Mouse (Mus musculus): ENCODE measurements around the gene Nwd1.
A peak's percentile ranks its signal among the peaks of the same experiment; 100 is the strongest.
"Not testable (repeated sequence)": the region's sequence is repeated elsewhere in the genome, so short reads cannot be mapped to it uniquely, and the experiment has no call there.

The Nwd1 gene

GRCm38 (mm10) chr8:72646060-72646767 lies at the start of gene Nwd1:
Gene Nwd1, plus strand, starts transcription at chr8:72646711.
- peak; percentile 48 to 80 for DNase-seq

DNA sequence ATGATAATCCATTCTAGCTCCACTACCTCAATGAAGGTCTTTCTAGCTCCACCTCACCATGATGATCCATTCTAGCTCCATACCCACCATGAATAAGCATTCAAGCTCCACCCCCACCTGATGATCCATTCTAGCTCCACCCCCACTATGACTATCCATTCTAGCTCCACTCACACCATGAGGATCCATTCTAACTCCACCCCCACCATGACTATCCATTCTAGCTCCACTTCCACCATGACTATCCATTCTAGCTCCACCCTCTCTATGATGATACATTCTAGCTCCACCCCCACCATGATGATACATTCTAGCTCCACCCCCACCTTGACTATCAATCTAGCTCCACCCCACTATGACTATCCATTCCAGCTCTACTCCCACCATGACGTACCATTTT lies 3.6 kb upstream of the Nwd1 start:
- DNase-seq: no peak

- peak in 1 of 2 experiments; percentile 46 for DNase-seq
Observed at GRCm38 (mm10) chr8:72644601-72645000, 1.9 kb upstream of the Nwd1 start.

DNA sequence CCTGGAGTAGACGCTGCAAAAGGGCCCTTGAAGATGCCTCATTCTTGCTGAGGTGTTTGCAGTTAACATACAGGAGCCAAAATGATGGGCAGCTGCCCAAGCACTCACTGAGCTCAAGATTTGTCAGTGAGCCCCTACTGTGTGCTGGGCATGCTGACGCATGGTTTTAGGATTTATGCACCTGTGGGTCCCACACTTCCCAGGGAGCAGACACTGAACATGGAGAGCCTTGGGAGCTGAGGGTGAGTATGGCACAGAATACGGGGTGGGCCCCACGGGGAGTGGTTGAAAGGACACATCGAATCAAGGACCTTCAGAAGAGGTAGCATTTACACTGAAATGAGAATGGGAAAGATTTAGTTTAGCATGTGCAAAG lies 245 bp downstream of the Nwd1 start:
- no peak for DNase-seq

- DNase-seq: no peak
Observed at GRCm38 (mm10) chr8:72650697-72651096, 4.2 kb downstream of the Nwd1 start.

GRCm38 (mm10) chr8:72654565-72655521 lies 8.3 kb downstream of the Nwd1 start:
- DNase-seq: peak in 1 of 2 experiments; percentile 9

DNA sequence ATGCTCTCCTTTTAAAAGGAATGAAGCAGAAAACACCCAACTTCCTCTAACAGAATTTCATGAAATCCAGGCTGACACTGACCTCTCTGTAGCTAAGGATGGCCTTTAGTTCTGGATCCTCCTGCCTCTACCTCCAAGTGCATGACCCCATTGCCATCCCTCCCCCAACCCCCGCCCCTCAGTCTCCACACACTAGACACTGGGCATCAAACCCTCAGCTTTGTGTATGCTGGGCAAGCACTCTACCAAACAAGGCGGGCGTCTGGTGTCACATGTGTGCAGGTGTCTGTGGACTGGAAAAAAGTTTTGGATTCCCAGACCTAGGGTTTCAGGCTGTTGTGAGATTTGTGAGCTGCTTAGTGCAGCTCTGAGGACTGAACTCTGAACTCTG lies 9.0 kb downstream of the Nwd1 start:
- no peak for DNase-seq

- DNase-seq: no peak
Observed at GRCm38 (mm10) chr8:72659967-72660366, 13.5 kb downstream of the Nwd1 start.

DNA sequence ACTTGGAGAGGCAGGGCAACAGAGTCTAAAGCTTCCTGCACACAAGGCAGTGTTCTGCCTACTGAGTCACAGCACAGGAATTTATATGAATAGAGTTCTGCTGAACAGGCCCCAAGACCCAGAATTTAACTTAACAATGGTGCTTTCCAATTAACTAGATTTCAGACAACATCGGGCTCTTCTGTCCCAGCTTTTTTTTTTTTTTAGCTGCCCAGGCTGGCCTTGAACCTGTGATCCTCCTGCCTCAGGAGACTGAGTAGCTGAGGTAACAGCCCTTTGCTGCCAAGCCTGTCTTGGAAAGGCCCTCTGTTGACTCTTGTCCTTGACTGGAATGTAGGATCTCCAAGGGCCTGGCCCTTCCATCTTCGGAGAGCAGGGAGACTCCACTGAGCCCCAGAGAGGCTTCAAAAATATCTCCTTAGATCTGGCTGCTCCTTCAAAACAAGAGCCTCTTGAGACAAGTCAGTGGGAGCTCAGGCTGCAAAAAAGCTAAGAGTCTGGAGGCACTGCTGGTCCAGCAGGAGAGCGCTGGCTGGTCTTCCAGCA lies 17.7 kb downstream of the Nwd1 start:
- no peak for DNase-seq

DNA sequence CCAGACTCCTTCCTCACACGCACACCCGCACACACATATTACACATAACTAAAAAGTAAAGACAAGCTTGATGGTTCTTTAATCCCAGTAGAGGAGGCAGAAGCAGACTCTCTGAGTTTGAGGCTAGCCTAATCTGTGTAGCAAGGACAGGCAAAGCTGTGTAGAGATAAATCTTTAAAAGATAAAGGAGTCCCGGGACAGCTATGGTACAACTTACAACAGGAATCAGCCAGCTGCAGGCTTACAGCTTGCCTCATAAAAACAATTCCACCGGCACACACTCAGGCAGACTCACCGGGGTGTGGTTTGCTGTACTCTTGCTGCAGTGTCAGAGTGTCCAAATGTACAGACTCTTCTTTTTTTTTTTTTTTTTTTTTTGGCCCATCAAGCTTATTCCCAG lies 18.2 kb downstream of the Nwd1 start:
- DNase-seq: no peak

GRCm38 (mm10) chr8:72665405-72665804 lies 18.9 kb downstream of the Nwd1 start:
- peak in 1 of 2 experiments; percentile 14 for DNase-seq

GRCm38 (mm10) chr8:72668925-72669324 lies 22.4 kb downstream of the Nwd1 start:
- no peak for DNase-seq

GRCm38 (mm10) chr8:72672802-72673201 lies 26.3 kb downstream of the Nwd1 start:
- no peak for DNase-seq

DNA sequence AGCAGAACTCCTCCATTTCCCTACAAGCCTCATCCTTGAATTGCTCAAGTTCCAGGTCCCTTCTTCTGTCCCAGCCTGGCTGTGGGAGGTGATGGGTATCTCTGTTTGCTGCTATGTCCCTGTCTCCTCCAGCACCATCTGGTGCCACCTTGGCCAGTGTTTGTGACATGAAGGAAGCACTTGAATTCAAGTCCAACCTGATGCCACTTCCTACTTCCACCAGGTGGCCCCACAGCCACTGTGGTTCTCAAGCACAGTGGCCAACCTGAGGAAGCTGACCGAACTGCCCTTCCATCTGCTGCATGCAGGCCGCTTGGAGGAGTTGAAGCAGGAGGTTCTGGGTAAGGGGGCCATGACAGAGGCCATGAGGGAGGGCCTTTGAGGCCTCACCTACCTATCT lies 27.7 kb downstream of the Nwd1 start:
- no peak for DNase-seq

GRCm38 (mm10) chr8:72676436-72676835 lies 29.9 kb downstream of the Nwd1 start:
- DNase-seq: no peak

DNA sequence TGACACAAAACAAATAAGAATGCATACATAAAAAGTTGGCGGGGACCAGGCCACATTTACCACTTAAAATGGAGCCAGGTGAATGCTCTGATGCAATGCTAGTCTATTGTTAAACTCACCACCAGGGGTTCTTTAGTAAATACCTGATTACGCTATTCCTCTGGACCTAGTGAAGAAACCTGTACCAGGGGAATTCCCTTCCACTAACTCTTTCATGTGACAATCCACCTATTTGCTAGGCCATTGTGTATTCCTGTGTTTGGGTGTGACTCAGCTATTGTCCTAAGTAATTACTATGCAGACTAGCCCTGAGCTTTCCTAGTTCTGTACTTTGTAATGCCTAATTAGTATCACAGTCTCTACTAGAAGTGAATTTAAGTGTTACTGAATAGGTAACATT lies 30.3 kb downstream of the Nwd1 start:
- not testable (repeated sequence) for DNase-seq

DNA sequence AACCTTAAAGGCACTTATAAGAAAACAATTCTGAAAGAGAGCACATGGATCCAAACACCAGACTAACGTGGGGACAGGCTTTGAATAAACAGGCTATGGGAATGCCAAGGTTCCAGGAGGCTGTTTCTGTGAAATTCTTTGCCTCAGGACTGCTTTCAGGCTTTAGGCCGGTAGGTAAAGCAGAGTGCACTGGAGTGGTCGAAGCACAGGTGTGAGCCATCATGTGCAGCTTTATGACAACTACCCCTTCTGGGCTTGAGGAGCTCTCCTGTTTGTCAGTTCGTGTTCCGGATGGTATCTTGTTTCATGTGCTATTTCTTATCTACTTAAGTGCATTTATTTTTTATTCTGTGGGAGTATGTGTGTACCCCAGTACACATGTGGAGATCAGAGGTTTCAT lies 30.8 kb downstream of the Nwd1 start:
- DNase-seq: no peak

DNA sequence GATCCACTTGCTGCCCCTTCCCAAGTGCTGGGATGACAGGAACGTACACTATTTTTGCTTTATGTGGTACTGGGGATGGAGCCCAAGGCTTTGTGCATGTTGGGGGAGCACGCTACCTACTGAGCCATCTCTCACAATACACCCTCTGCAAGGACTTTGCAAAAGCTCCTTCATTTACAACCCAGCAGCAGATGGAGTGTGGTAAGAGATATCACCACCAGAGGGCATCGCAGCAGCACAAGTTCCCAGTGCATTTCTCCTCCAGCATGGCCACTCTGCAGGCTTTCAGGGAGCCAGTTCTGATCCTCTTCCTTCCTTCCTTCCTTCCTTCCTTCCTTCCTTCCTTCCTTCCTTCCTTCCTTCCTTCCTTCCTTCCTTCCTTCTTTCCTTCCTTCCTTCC lies 33.6 kb downstream of the Nwd1 start:
- peak; percentile 67 to 83 for DNase-seq

DNA sequence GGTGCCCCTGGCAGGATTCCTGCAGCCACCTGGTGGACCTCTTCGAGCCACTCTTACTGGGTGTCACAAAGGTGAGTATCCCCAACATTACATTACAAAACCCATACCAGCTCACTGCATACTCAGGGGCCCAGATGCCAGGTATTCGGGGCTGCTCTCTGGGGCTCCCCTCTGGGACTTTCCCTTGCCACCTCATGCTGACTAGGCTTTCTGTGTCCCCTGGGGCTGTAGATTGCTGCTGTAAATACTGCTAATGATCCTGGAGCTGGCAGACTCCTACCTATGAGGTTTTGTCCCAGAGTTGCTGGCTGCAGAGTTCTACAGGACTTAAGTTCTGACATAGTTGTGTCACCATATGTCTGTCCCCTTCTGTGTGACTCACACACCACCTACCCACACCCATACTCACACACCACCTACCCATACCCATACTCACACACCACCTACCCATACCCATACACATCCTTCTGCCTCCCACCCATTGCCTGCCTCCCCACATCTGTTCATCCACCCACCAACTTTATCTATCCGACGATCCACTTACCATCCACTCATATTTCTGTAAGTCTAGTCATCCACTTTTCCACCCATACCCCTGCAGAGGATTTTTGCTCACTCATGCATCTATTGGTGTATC lies 35.7 kb downstream of the Nwd1 start:
- DNase-seq: no peak

- no peak for DNase-seq
Observed at GRCm38 (mm10) chr8:72683010-72683521, 36.6 kb downstream of the Nwd1 start.

DNA sequence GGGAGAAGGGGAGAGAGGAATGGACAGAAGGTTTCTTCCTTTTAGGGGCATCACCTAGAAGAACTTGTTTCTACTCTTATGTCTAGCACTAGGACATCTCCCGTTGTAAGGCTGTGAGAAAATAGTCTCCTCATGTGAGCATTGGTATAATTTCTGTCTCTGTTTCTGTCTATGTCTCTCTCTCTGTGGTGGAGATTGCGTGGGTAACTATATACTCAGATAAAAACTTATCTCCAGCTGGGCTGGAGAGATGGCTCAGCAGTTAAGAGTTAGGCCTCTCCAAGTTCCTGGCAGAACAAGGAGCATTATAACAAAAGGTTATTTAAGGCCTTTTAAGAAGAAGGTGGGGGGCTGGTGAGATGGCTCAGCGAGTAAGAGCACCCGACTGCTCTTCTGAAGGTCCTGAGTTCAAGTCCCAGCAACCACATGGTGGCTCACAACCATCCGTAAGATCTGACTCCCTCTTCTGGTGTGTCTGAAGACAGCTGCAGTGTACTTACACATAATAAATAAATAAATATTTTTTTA lies 37.1 kb downstream of the Nwd1 start:
- not testable (repeated sequence) for DNase-seq

DNA sequence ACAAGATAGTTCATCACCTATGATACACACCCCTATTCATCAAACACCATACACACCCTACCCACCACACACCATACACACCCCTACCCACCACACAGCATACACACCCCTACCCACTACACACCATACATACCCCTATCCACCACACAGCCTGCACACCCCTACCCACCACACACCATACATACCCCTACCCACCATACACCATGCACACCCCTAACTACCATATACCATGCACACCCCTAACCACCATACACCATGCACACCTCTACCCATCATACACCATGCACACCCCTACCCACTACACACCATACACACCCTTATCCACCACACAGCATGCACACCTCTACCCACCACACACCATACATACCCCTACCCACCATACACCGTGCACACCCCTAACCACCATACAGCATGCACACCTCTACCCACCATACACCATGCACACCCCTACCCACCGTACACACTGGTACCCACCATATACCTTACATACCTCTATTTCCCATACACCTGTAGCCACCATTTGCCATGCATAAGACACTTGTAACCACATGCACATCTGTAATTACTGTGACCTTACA lies 51.9 kb downstream of the Nwd1 start:
- DNase-seq: no peak
